Mouse (Mus musculus): ENCODE data around the gene Nell1.

The Nell1 gene

GRCm38 (mm10) chr7:50573841-50574240, 599.2 kb downstream of the Nell1 start:
- no peak for DNase-seq

- DNase-seq = no peak
These were observed 614.2 kb downstream of the Nell1 start for GRCm38 (mm10) chr7:50588642-50589424.

DNA sequence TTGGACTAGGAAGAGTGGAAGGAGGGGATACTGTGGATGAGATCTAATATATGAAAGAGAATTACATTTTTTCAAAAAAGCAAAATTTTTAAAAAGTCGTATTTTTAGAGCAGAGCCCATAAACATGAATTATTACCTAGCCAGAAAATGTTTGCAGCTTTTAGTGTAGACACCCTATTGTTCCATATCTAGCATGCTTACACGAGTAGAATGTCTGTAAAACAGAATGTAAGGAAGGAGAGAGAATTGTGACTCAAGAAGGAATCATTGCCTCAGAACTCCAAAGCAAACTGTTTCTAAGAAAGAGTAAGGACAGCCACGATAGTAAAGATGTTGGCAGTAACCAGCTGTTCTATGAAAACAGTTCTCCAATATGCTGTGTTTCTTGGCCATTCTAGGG, 624.2 kb downstream of the Nell1 start, which contains the start of gene 4933405O20Rik:
TSS of gene 4933405O20Rik (plus strand) at position 301 of the 400 bp plus-strand sequence.
- no peak for DNase-seq

- DNase-seq = no peak
These were observed 639.4 kb downstream of the Nell1 start for GRCm38 (mm10) chr7:50614101-50614500.

GRCm38 (mm10) chr7:50629186-50629585, 654.5 kb downstream of the Nell1 start:
- no peak for DNase-seq

DNA sequence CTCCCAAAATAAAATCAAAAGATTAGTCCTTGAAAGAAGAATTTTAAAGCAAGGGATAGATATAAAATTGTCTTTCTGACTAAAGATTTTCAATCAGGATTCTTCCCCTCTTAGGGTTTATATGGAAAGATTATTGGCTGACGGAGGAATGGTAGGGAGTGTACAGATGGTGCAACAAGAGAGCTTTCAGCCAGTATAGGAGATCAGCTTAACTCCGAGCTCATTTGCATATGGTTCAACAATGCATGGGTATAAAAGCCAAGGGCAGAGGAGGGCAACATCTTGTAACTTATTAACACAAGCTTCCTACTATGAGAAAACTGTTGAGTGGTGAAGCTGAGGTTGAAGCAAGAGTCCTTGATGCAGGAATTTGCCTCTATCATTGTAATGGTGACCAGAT, 658.5 kb downstream of the Nell1 start:
- DNase-seq = no peak

- no peak for DNase-seq
These were observed 697.6 kb downstream of the Nell1 start for GRCm38 (mm10) chr7:50672266-50672665.

- DNase-seq = no peak
These were observed 700.8 kb downstream of the Nell1 start for GRCm38 (mm10) chr7:50675444-50675843.

GRCm38 (mm10) chr7:50677511-50677910, 702.8 kb downstream of the Nell1 start:
- no peak for DNase-seq

GRCm38 (mm10) chr7:50686337-50686736, 711.7 kb downstream of the Nell1 start:
- DNase-seq = no peak

- no peak for DNase-seq
These were observed 750.5 kb downstream of the Nell1 start for GRCm38 (mm10) chr7:50725166-50725565.

DNA sequence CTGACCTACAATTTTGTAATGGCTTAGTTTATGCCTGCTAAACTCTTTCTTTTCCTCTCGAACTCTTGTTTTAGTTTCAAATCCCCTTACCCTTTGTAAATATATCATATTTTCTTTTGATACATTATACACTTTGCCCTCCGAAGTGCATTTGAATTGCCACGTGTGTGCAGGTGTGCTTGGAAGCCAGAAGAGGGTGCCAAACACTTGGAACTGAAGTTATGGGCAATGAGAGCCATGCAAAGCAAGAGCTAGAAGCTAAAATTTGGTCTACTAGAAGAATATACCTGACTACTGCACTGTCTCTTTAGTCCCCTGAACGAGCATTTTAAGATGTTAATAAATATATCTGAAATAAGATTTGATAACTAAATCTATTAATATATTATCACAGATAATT, 756.3 kb downstream of the Nell1 start:
- DNase-seq = no peak

DNA sequence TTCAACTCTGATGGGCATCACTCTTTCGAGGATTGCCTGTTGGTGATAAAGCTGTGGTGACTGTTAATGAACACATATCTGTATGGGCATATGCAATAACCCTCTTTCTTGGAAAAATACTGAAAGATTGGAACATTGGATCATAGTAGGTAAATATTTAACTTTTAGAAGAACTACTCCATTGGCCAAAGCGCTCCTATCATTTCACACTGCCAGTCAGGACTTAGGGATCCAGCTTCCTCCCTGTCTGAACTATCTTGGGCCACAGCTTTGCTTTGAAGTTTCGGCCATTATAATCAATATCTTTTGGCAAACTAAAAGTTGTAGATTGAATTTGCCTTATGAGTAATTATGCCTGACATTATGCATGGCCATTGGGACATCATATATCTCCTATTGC, 780.9 kb downstream of the Nell1 start:
- no peak for DNase-seq

GRCm38 (mm10) chr7:50756409-50756808, 781.7 kb downstream of the Nell1 start:
- DNase-seq = no peak

DNA sequence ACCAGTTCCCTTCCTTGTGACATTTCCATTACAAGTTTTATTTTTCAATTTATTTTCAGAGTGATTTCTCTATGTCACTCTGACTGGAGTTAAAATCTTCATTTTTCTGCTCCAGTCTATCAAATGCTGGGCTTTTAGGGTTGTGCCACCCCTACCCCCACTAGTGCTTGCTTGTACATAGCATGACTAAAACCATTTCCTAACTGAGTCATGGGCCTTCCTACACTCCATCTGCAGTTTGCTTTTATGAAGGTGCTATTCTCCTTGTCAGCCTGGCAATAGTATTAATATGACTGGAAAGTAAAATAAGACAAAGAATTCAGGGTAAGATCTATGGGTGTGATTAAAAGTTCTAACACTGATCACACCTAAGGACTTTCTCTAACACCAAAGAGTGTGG, 798.9 kb downstream of the Nell1 start:
- no peak for DNase-seq

- DNase-seq = no peak
These were observed 806.4 kb downstream of the Nell1 start for GRCm38 (mm10) chr7:50781105-50781504.

GRCm38 (mm10) chr7:50783652-50784051, 809.0 kb downstream of the Nell1 start:
- no peak for DNase-seq

DNA sequence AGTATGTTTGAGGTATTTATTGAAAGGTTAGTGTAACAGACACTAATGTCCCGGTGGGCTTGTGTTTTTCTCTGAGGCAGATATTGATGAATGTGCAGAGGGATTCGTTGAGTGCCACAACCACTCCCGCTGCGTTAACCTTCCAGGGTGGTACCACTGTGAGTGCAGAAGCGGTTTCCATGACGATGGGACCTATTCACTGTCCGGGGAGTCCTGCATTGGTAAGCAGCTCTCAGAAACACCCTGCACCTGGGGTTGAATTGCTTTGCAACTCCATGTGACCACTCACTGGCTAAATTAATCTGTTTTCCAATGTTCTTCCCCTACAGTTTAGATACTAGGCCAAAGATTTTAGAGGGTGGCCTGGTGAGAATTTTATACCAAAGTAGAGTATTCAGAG, 851.5 kb downstream of the Nell1 start:
- DNase-seq = no peak

- DNase-seq = no peak
These were observed 858.1 kb downstream of the Nell1 start for GRCm38 (mm10) chr7:50832799-50833198.

GRCm38 (mm10) chr7:50842646-50843045, 868.0 kb downstream of the Nell1 start:
- DNase-seq = no peak

- DNase-seq = no peak
These were observed 873.3 kb downstream of the Nell1 start for GRCm38 (mm10) chr7:50847921-50848320.

GRCm38 (mm10) chr7:50850271-50850670, 875.6 kb downstream of the Nell1 start:
- no peak for DNase-seq

DNA sequence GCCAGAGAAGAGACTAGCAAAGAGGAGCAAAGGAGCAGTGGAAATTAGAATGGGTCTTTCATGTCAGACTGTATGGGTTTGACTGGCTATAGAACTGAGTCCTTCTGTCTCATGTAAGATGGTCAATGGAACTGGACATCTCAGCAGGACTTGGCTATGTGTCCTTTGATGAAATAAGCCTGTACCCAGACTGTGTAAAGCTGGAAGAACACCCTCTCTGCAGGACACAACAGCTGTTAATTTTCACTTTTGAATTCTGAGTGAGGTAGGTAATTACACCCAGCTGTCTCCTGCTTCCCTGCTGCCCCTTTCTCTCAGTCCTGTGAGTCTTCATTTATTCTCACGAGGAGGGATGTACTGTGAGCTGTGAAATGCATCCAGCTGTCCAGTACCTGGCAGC, 895.5 kb downstream of the Nell1 start:
- no peak for DNase-seq

GRCm38 (mm10) chr7:50887625-50888024, 913.0 kb downstream of the Nell1 start:
- no peak for DNase-seq

DNA sequence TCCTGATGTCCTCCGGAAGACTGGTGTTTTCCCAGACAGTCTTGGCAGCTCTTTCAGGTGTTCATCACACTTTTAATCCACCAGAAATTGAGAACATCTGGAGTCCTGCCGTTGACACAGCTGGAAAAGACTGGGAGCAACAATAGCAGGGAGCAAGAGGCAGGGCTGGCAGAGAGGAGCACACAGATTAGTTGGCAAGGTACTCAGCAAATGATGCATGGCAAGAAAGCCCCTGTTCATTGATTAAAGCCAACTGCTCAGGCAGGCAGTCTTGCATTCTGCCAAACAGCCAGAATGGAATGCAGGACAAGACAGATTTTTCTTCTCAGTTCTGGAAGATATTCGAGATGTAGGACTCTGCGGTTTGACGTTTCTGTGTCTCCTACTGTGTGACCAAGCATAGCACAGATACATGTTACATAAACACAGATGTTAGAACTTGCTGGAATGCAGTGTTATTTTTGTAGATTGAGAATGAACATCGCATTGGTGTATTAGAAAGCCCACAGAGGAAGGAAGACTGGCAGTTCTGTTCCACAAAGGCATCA, 925.0 kb downstream of the Nell1 start:
- DNase-seq = no peak
